Mouse (Mus musculus) lung, embryonic 15.5 days (tissue): ENCODE measurements around the gene Fam171b. TPM values are rescaled to one million over a fixed set of nuclear protein-coding genes. Genes with fewer than 3 reads are reported as not detected.

Source experiments
- ATAC-seq: fragments of 200-750 bp; cut with Nextera tagmentation; 2 replicates; pipeline ENCODE4 v1.8.0; 2017; ENCODE audit warnings: moderate number of reproducible peaks, borderline replicate concordance; ENCODE audit not compliant: low FRiP score, low TSS enrichment; ENCODE audit errors: extremely low read depth
- H3K27ac ChIP-seq: fragments of 300-500 bp; sonication (generic); 2 replicates; pipeline ENCODE4 v1.5.1; 2015; ENCODE audit warnings: moderate library complexity, mild to moderate bottlenecking, inconsistent platforms
- H3K27me3 ChIP-seq: fragments of 300-500 bp; sonication (generic); 2 replicates; pipeline ENCODE4 v1.6.1; 2015; ENCODE audit warnings: inconsistent platforms
- H3K36me3 ChIP-seq: fragments of 300-500 bp; sonication (generic); 2 replicates; pipeline ENCODE4 v1.6.1; 2015; ENCODE audit warnings: inconsistent platforms
- H3K4me1 ChIP-seq: fragments of 300-500 bp; sonication (generic); 2 replicates; pipeline ENCODE4 v1.6.1; 2015; ENCODE audit warnings: inconsistent platforms
- H3K4me2 ChIP-seq: fragments of 300-500 bp; sonication (generic); 2 replicates; pipeline ENCODE4 v1.6.1; 2015; ENCODE audit warnings: inconsistent platforms, mild to moderate bottlenecking, moderate library complexity
- H3K4me3 ChIP-seq: fragments of 300-500 bp; sonication (generic); 2 replicates; pipeline ENCODE4 v1.5.1; 2015; ENCODE audit warnings: mild to moderate bottlenecking, inconsistent platforms
- H3K9ac ChIP-seq: fragments of 300-500 bp; sonication (generic); 2 replicates; pipeline ENCODE4 v1.6.1; 2015; ENCODE audit warnings: inconsistent platforms
- H3K9me3 ChIP-seq: fragments of 300-500 bp; sonication (generic); 2 replicates; pipeline ENCODE4 v1.6.1; 2016; ENCODE audit warnings: inconsistent platforms
- WGBS: fragments of 180-500 bp; shearing (Covaris S2); methylation state at CpG from one replicate; pipeline ENCODE4 v1.1.7; 2015; 5-methylcytosine and 5-hydroxymethylcytosine counted together
- polyA plus RNA-seq: library from polyadenylated mRNA; unstranded; fragments of >200 nt; fragmentation: Nextera tagmentation; extraction: Ambion mirVana; gene quantifications from 2 replicates; pipeline ENCODE4 v1.2.1, GENCODE M21; 2015

Gene Fam171b
- polyA plus RNA-seq, 1 experiment from 2014 or later = 2.7 TPM

DNA sequence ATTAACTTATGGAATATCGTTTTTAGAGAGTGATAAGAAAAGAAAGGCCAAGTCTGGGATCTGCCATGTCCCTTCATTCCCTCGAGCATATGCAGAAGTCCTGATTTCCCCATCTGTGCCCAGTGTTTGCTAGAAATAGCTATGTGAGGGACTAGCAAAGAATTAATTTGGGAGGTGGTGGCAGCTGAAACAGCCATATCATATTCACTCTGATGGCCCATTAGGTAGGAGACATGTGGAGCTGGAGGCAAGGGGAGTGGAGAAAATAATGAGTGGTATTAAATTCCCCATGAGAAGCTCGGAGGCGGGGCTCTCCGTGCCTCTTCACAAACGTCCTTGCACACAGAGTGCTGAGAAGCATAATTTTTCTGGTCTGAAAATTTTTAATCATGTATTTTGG is 3.7 kb downstream of the Fam171b start:
- H3K27ac ChIP-seq = no peak overlapping the region
- no peak for ATAC-seq
- peaks cover 3% of the 10 kb centered on the region for H3K4me1 ChIP-seq
- peaks cover 32% of the 10 kb centered on the region for H3K27me3 ChIP-seq
- H3K4me2 ChIP-seq = no peak overlapping the region
- H3K4me3 ChIP-seq = no peak overlapping the region
- H3K36me3 ChIP-seq = no peaks in the 10 kb centered on the region
- 64% methylated on average over 6 of the region's 6 CpGs for WGBS
- no peak overlapping the region for H3K9ac ChIP-seq
- H3K9me3 ChIP-seq = no peaks in the 10 kb centered on the region

DNA sequence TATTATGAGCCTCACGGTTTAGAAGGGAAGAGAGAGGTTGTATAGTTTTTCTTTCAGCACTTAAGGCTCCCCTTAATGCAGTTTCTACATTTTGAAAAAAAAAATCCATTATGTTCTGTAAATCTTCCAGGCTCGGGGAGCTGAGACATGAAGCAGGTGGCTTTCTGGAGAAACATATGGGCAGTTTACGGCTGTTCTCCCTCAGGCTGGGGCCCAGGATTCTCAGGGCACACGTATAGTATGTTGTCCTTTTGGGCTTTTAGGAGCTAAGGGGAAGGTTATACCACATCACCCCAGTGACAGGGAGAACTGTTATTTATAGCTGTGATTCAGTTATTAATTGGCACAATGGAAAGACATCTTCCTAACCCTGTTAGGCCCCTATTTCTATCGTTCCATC is 12.7 kb downstream of the Fam171b start:
- Histone ChIP-seq H3K4me2 (no peak overlapping the region), H3K9me3 (no peaks in the 10 kb centered on the region), H3K9ac (no peak overlapping the region), H3K4me1 (no peaks in the 10 kb centered on the region), H3K36me3 (no peaks in the 10 kb centered on the region), H3K27ac (no peak overlapping the region), H3K4me3 (no peak overlapping the region), H3K27me3 (no peaks in the 10 kb centered on the region)
- ATAC-seq = no peak
- 64% methylated on average over 5 of the region's 5 CpGs for WGBS

DNA sequence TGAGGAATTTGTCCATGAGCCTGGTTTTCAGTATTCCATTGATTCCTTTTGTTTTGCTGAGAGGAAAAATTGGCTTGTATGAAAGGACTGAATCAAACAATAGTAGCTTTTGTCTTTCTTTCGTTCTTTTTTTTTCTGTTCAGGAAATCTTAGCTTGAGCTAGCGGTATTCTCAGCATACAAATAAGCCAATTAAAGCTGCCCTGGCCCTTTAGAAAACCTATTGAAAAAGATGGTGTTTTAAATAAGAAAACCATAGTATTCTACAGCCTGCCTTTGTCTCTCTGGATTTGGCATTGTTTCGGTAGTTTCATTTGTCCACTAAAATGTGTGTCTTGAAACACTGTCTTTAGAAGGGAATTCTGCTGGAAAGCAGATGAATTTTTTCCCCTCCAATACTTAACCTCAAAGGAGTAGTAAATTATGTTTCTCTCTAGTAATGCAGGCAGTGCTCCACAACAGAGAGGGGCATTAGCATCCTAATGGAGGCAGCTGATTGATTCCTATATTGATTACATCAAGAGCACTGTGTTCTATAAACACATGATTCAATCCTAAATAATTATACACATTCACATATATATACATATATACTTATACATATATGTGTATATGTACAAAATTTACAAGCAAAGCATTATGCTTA is 16.6 kb downstream of the Fam171b start:
- no peak overlapping the region for H3K4me3 ChIP-seq
- H3K27me3 ChIP-seq = no peaks in the 10 kb centered on the region
- no peaks in the 10 kb centered on the region for H3K4me1 ChIP-seq
- no peak for ATAC-seq
- H3K9me3 ChIP-seq = no peaks in the 10 kb centered on the region
- no peak overlapping the region for H3K27ac ChIP-seq
- H3K4me2 ChIP-seq = no peak overlapping the region
- H3K9ac ChIP-seq = no peak overlapping the region
- no peaks in the 10 kb centered on the region for H3K36me3 ChIP-seq
- 79% methylated on average over 3 of the region's 3 CpGs for WGBS

DNA sequence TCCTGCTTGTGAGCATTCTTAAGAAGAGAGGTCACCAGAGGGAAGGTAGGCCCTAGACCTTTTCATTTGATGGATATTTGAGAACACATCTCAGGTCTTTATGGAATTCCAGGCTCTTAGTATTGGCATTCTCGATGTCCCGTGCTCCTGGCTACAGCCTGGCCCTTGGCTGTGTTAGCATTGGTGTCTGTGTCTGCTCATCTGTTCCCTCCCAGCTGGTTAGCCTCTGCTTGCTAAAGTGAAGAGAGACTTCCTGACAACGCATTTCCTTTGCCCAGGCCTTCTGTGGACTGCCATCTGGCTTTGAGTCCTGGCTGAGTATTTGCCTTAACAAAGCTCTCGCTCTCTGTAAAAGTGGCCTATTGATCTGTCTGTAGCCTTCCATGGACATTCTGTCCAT is 20.5 kb downstream of the Fam171b start:
- WGBS = 76% methylated on average over 4 of the region's 4 CpGs
- no peak for ATAC-seq
- Histone ChIP-seq H3K4me1 (no peaks in the 10 kb centered on the region), H3K27me3 (no peaks in the 10 kb centered on the region), H3K36me3 (no peaks in the 10 kb centered on the region), H3K9ac (no peak overlapping the region), H3K9me3 (no peaks in the 10 kb centered on the region), H3K27ac (no peak overlapping the region), H3K4me3 (no peak overlapping the region), H3K4me2 (no peak overlapping the region)

DNA sequence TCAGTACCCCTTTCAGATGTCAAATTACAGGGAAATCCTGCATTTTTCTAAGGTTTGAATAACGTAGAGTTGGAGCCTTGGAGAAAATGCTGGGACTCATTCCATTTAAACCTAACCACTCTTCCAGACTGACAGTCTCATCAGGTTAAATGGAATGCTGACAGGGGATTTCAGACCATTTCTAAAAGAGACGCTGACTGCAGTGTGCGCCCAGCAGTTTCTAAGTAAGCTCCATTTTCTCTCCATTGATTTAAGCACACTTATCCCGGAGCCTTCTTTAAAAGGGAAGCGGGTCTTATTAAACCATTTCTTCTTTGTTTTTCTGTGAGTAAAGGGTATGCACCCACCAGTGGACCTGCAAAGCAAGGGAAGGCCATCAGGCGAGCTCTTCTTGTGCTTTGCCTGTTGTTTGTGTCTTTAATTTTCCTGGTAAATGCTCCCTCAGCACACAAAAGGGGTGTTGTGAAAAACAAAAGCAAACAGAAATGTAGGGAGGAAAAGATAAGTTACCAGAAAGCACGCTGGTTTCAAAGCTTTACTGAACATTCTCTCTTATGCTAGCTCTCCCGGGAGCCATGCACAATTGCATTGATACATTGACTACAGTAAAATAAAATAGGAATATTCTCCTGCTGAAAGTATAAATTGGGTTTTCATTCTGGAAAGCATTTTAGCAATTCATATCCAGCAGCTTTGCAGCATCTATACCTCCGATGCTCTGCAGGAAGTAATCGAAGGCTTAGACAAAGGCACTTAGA is 23.1 kb downstream of the Fam171b start:
- Histone ChIP-seq H3K27ac (no peak overlapping the region), H3K4me1 (no peaks in the 10 kb centered on the region), H3K27me3 (no peaks in the 10 kb centered on the region), H3K36me3 (no peaks in the 10 kb centered on the region), H3K4me2 (no peak overlapping the region), H3K4me3 (no peak overlapping the region), H3K9me3 (no peaks in the 10 kb centered on the region), H3K9ac (no peak overlapping the region)
- ATAC-seq = no peak
- WGBS = 79% methylated on average over 10 of the region's 10 CpGs

DNA sequence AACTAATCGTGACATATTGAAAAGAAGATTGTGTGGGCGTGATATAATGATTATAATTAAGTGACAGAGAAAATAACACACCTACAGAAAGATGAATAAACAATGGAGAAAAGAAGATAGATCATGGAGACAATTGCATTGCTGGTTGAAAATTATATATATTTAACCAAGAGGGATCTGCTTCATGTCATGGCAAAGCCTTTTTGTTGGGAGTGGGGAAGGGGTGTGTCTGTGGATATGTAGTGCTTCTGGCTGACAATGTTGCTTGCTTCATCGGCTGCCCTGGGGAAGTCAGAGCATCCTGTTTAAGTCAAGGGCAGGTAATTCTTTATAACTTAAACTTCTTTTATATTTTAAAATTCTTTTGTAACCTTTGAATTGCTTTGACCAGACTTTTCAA is 36.1 kb downstream of the Fam171b start:
- H3K4me2 ChIP-seq = no peak overlapping the region
- H3K36me3 ChIP-seq = no peaks in the 10 kb centered on the region
- no peaks in the 10 kb centered on the region for H3K27me3 ChIP-seq
- ATAC-seq = no peak
- no peaks in the 10 kb centered on the region for H3K4me1 ChIP-seq
- WGBS = 59% methylated on average over 3 of the region's 3 CpGs
- H3K9me3 ChIP-seq = no peaks in the 10 kb centered on the region
- no peak overlapping the region for H3K4me3 ChIP-seq
- H3K9ac ChIP-seq = no peak overlapping the region
- H3K27ac ChIP-seq = no peak overlapping the region

DNA sequence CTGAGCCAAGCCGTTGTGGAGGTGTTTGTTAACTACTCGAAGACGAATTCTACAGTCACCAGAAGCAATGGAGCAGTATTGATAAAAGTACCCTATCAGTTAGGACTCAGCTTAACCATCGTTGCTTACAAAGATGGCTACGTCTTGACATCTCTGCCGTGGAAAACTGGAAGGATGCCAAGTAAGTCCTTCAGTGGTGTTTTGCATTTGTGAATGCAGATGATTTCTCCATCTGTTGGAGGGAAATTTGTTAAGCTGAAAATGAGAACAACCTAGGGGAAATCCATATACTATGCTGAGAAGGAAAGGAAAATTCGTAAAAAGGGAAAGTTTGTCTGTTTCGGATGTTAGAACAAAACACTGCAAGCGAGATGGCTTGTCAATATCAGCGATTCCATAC is 41.0 kb downstream of the Fam171b start:
- Histone ChIP-seq H3K9me3 (no peaks in the 10 kb centered on the region), H3K4me3 (no peak overlapping the region), H3K4me2 (no peak overlapping the region), H3K36me3 (no peaks in the 10 kb centered on the region), H3K4me1 (no peaks in the 10 kb centered on the region), H3K27me3 (no peaks in the 10 kb centered on the region), H3K9ac (no peak overlapping the region), H3K27ac (no peak overlapping the region)
- ATAC-seq = no peak
- 74% methylated on average over 10 of the region's 10 CpGs for WGBS

DNA sequence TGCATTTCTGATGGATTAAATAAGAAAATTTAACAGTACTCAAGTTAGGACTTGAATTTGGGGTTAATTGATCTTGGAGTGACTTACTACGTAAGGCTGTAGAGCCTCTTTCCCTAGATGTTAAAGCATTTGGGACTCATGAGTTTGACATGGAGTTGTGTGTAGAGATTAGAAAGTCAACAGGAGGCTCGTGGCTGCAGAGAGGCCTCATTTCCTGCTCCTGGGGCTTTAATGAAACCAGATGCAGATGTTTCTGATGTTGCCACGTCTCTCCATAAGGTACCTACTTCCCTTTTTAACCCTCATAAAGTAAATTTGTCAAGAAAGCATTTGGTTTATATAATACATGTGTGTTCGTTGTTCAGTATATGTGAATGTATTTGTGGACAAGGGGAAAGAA is 43.8 kb downstream of the Fam171b start:
- no peaks in the 10 kb centered on the region for H3K36me3 ChIP-seq
- WGBS = 45% methylated on average over 4 of the region's 4 CpGs
- no peaks in the 10 kb centered on the region for H3K4me1 ChIP-seq
- no peak overlapping the region for H3K9ac ChIP-seq
- ATAC-seq = no peak
- H3K4me3 ChIP-seq = no peak overlapping the region
- no peaks in the 10 kb centered on the region for H3K9me3 ChIP-seq
- no peak overlapping the region for H3K27ac ChIP-seq
- no peaks in the 10 kb centered on the region for H3K27me3 ChIP-seq
- no peak overlapping the region for H3K4me2 ChIP-seq

DNA sequence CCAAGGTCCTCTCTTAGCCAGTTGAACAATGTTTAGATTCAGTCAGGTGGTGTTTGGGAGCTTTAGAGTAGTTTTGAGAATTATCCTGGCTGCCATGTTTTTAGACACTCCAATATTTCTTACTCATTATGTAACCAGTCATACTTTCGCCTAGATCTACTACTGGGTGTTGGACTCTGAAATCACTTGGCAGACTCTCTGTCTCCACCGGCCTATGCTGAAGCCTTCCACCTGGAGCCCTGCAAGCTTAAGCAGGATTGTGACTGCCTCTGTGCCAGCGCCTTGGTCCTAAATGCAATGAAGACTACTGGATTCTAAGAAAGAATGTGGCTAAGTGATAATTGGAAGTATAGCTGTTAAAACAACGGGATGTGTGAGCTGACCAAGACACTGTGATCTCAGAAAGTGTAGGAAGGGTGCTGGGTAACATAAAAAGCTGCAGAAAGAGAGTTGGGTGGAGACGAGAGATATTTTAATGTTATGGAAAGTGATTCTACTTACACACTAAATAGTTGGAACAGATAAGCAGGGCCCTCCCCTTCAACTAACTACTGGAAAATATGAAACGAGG is 71.5 kb downstream of the Fam171b start:
- Histone ChIP-seq H3K27me3 (no peaks in the 10 kb centered on the region), H3K4me1 (no peaks in the 10 kb centered on the region), H3K4me3 (no peak overlapping the region), H3K27ac (no peak overlapping the region), H3K9me3 (no peaks in the 10 kb centered on the region), H3K9ac (no peak overlapping the region), H3K4me2 (no peak overlapping the region), H3K36me3 (no peaks in the 10 kb centered on the region)
- 63% methylated on average over 6 of the region's 6 CpGs for WGBS
- ATAC-seq = no peak

DNA sequence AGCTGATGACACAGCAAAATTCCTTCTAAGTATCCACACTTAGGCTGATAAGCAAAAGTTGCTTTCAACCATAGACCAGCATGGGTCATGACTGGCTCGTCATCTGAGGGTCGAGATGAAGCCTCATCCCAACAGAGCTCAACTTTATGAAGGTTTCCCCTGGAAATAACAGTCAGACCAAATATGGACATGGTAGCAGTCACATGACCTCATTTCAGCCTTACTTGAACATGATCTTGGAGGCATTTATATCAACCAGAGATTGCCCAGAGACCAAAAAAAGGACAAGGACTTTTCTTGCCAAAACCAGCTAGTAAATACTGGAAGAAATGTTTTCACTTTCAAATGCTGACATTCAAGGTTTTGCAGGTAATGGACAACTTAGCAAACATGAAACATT is 81.3 kb downstream of the Fam171b start:
- no peak for ATAC-seq
- H3K36me3 ChIP-seq = no peaks in the 10 kb centered on the region
- no peak overlapping the region for H3K4me2 ChIP-seq
- no peaks in the 10 kb centered on the region for H3K9me3 ChIP-seq
- no peaks in the 10 kb centered on the region for H3K27me3 ChIP-seq
- no peak overlapping the region for H3K27ac ChIP-seq
- H3K4me3 ChIP-seq = no peak overlapping the region
- H3K4me1 ChIP-seq = no peaks in the 10 kb centered on the region
- H3K9ac ChIP-seq = no peak overlapping the region
- 88% methylated on average over 2 of the region's 2 CpGs for WGBS

DNA sequence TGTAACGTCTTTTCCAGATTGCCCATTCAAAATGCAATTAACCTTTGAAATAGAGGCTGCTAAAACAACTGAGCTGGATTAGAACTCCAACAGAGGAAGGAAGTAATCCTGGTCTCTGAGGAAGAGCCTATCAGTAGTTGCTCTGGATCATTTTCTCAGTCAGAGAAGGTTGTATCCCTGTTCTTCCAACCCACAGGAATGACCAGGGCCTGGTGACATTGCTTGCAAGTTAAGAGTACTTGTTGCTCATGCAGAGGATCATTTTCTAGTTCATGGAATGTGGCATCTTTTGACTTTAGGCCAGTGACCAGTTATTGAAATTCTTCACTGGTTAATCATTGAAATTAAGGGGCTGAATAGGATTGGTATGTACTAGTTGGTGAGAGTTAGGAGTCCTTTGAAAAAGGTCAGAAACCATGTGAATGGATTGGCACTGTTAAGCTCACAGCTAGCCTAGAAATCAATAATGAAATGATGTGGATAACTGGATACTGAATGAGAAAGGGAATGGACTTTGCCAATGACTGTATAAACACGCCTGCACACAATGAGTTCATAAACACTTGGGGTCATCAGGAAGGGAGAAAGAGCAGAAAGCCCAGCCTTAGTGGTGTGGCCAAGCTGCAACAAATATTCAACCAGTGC is 89.6 kb downstream of the Fam171b start:
- 57% methylated on average over 2 of the region's 2 CpGs for WGBS
- Histone ChIP-seq H3K36me3 (no peaks in the 10 kb centered on the region), H3K27me3 (no peaks in the 10 kb centered on the region), H3K4me3 (no peak overlapping the region), H3K9me3 (no peaks in the 10 kb centered on the region), H3K4me2 (no peak overlapping the region), H3K9ac (no peak overlapping the region), H3K4me1 (no peaks in the 10 kb centered on the region), H3K27ac (no peak overlapping the region)
- ATAC-seq = no peak

DNA sequence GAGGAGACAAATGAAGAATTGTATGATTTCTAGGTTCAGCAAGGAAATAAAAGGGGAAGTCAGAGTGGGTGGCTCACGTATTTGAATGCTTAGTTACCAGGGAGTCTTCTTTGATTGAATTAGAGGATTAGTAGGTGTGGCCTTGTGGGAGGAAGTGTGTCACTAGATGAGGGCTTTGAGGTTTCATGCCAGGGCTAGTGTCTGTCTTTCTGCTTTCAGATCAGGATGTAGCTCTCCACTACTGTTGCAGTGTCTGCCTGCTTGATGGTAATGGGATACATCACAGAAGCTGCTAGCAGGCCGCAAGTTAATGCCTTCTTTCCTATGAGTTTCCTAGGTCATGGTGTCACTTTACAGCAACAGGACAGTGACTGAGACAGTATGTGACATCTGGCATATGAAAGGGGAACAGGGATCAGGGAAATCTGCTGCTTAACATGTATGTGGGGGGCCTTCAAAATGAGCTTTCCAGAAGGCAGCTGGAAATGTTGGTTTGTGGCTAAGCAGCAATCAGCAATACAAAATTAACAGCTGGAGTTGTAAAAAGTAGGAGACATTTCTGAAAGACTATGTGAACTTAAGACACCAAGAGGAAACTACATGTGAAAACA is 117.1 kb downstream of the Fam171b start:
- Histone ChIP-seq H3K9ac (no peak overlapping the region), H3K27me3 (no peaks in the 10 kb centered on the region), H3K4me1 (no peaks in the 10 kb centered on the region), H3K27ac (no peak overlapping the region), H3K4me3 (no peak overlapping the region), H3K36me3 (no peaks in the 10 kb centered on the region), H3K9me3 (no peaks in the 10 kb centered on the region), H3K4me2 (no peak overlapping the region)
- ATAC-seq = no peak
- 46% methylated on average over 2 of the region's 2 CpGs for WGBS
